Mouse (Mus musculus): ENCODE measurements around the gene Map3k11. TPM values are rescaled to one million over a fixed set of nuclear protein-coding genes. Genes with fewer than 3 reads are reported as not detected.

Gene Map3k11
- polyA plus RNA-seq, 1 experiment = 20.2 TPM

- Histone ChIP-seq H3K9me3 (ENCODE audit: control insufficient read depth, low read length) (peaks cover 5% of the 10 kb centered on the region), H3K27me3 (ENCODE audit: control insufficient read depth) (no peaks in the 10 kb centered on the region; the same call in 1 of the 2 replicates), H3K4me1 (ENCODE audit: control insufficient read depth) (peaks cover 49% of the 10 kb centered on the region), H3K4me3 (replicated peaks) (peak overlapping the region; percentile 54), H3K36me3 (ENCODE audit: control insufficient read depth) (peaks cover 93% of the 10 kb centered on the region)
- TF ChIP-seq TAL1 (IDR thresholded peaks at IDR 0.05; ENCODE audit: low read length) = no peak
- TF ChIP-seq GATA1 (IDR thresholded peaks at IDR 0.05; ENCODE audit: low read length) = no peak
These were observed 39.2 kb upstream of the Map3k11 start for GRCm38 (mm10) chr19:5649298-5649741.

GRCm38 (mm10) chr19:5651502-5652274, 36.9 kb upstream of the Map3k11 start:
- Histone ChIP-seq H3K4me3 (replicated peaks) (no peak overlapping the region), H3K27me3 (ENCODE audit: control insufficient read depth) (peaks cover 7% of the 10 kb centered on the region; the same call in 1 of the 2 replicates), H3K9me3 (ENCODE audit: control insufficient read depth, low read length) (peaks cover 14% of the 10 kb centered on the region), H3K36me3 (ENCODE audit: control insufficient read depth) (peaks cover 94% of the 10 kb centered on the region), H3K4me1 (ENCODE audit: control insufficient read depth) (peaks cover 55% of the 10 kb centered on the region)
- no peak for TF ChIP-seq GATA1 (IDR thresholded peaks at IDR 0.05; ENCODE audit: low read length)
- no peak for TF ChIP-seq TAL1 (IDR thresholded peaks at IDR 0.05; ENCODE audit: low read length)

- Histone ChIP-seq H3K4me1 (ENCODE audit: control insufficient read depth) (peaks cover 56% of the 10 kb centered on the region), H3K27me3 (ENCODE audit: control insufficient read depth) (peaks cover 7% of the 10 kb centered on the region; the same call in 1 of the 2 replicates), H3K4me3 (replicated peaks) (no peak overlapping the region), H3K36me3 (ENCODE audit: control insufficient read depth) (peaks cover 93% of the 10 kb centered on the region), H3K9me3 (ENCODE audit: control insufficient read depth, low read length) (peaks cover 14% of the 10 kb centered on the region)
- TF ChIP-seq GATA1 (IDR thresholded peaks at IDR 0.05; ENCODE audit: low read length) = no peak
These were observed 36.0 kb upstream of the Map3k11 start for GRCm38 (mm10) chr19:5652570-5652969.

- Histone ChIP-seq H3K4me1 (ENCODE audit: control insufficient read depth) (peaks cover 44% of the 10 kb centered on the region), H3K9me3 (ENCODE audit: control insufficient read depth, low read length) (peaks cover 14% of the 10 kb centered on the region), H3K27me3 (ENCODE audit: control insufficient read depth) (peaks cover 7% of the 10 kb centered on the region; the same call in 1 of the 2 replicates), H3K4me3 (replicated peaks) (peak overlapping the region; percentile 14), H3K36me3 (ENCODE audit: control insufficient read depth) (peaks cover 97% of the 10 kb centered on the region)
- TF ChIP-seq GATA1 (IDR thresholded peaks at IDR 0.05; ENCODE audit: low read length) (no peak), TAL1 (IDR thresholded peaks at IDR 0.05; ENCODE audit: low read length) (no peak)
These were observed 34.4 kb upstream of the Map3k11 start for GRCm38 (mm10) chr19:5653969-5654719.

GRCm38 (mm10) chr19:5654720-5655298, 33.7 kb upstream of the Map3k11 start:
- peaks cover 44% of the 10 kb centered on the region for H3K4me1 ChIP-seq (ENCODE audit: control insufficient read depth)
- TF ChIP-seq TAL1 (IDR thresholded peaks at IDR 0.05; ENCODE audit: low read length) = no peak
- no peak for TF ChIP-seq GATA1 (IDR thresholded peaks at IDR 0.05; ENCODE audit: low read length)
- peak overlapping the region; percentile 14 for H3K4me3 ChIP-seq (replicated peaks)
- peaks cover 14% of the 10 kb centered on the region for H3K9me3 ChIP-seq (ENCODE audit: control insufficient read depth, low read length)
- peaks cover 99% of the 10 kb centered on the region for H3K36me3 ChIP-seq (ENCODE audit: control insufficient read depth)
- H3K27me3 ChIP-seq (ENCODE audit: control insufficient read depth) = peaks cover 7% of the 10 kb centered on the region; the same call in 1 of the 2 replicates

GRCm38 (mm10) chr19:5660942-5661751, 27.4 kb upstream of the Map3k11 start:
- Histone ChIP-seq H3K9me3 (ENCODE audit: control insufficient read depth, low read length) (peaks cover under 1% of the 10 kb centered on the region; the same call in 1 of the 2 replicates), H3K4me1 (ENCODE audit: control insufficient read depth) (peaks cover 74% of the 10 kb centered on the region), H3K27me3 (ENCODE audit: control insufficient read depth) (no peaks in the 10 kb centered on the region), H3K4me3 (replicated peaks) (peak overlapping the region; percentile 75), H3K36me3 (ENCODE audit: control insufficient read depth) (peaks cover 95% of the 10 kb centered on the region)
- TF ChIP-seq TAL1 (IDR thresholded peaks at IDR 0.05; ENCODE audit: low read length) (no peak), GATA1 (IDR thresholded peaks at IDR 0.05; ENCODE audit: low read length) (no peak)

GRCm38 (mm10) chr19:5662310-5662709, 26.2 kb upstream of the Map3k11 start:
- Histone ChIP-seq H3K4me1 (ENCODE audit: control insufficient read depth) (peaks cover 84% of the 10 kb centered on the region), H3K4me3 (replicated peaks) (peak overlapping the region; percentile 75), H3K27me3 (ENCODE audit: control insufficient read depth) (no peaks in the 10 kb centered on the region), H3K9me3 (ENCODE audit: control insufficient read depth, low read length) (peaks cover 9% of the 10 kb centered on the region), H3K36me3 (ENCODE audit: control insufficient read depth) (peaks cover 96% of the 10 kb centered on the region)
- TF ChIP-seq GATA1 (IDR thresholded peaks at IDR 0.05; ENCODE audit: low read length) = no peak
- no peak for TF ChIP-seq TAL1 (IDR thresholded peaks at IDR 0.05; ENCODE audit: low read length)

Measured in erythroblast, embryonic 14.5 days (primary cell).